Mouse (Mus musculus): ENCODE data around the gene Sgcd.

DNA sequence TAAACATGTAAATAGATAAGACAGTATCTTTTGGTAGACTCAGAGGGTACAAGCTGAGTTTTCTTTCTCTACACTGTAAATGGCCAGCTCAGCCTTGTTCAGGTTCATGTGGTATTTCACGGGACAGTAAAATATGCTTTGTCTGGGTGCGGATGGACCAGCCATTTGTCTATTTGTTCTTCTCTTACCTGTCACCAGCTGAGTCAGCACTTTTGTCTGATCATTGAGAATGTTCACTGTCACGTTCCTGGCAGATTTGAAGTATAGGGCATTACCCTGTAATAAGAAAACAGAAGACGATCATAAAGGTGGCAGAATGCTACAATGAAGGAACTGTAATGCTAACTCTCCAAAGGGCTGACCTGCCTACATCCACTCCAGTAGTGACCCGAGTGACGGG lies 856.4 kb downstream of the Sgcd start:
- TF ChIP-seq CTCF (IDR thresholded peaks at IDR 0.05; ENCODE audit: control insufficient read depth, insufficient read depth, insufficient replicate concordance, low read depth, low read length) (no peak), POLR2A (IDR thresholded peaks at IDR 0.05; ENCODE audit: control insufficient read depth, low read depth, low read length) (no peak)

All from testis, adult 2 months (tissue).